Mouse (Mus musculus) heart, adult 2 months (tissue): Measurements from ENCODE around the gene Yif1b.

ENCODE experiments used
- CTCF ChIP-seq: fragments of 200-600 bp; IDR thresholded peaks from 2 replicates; pipeline ENCODE4 v1.8.1; 2022; ENCODE audit warnings: antibody characterized with exemption, mild to moderate bottlenecking, moderate library complexity
- EP300 ChIP-seq: fragments of 200-500 bp; IDR thresholded peaks from 2 replicates; pipeline ENCODE4 v1.6.1; 2011; ENCODE audit warnings: low read depth, low read length, control low read depth; ENCODE audit not compliant: insufficient read depth
- POLR2A ChIP-seq: fragments of 200-500 bp; IDR thresholded peaks from 2 replicates; pipeline ENCODE4 v1.6.1; 2011; ENCODE audit warnings: mild to moderate bottlenecking, low read depth, low read length, control low read depth; ENCODE audit not compliant: insufficient read depth

- TF ChIP-seq CTCF (no peak), EP300 (no peak), POLR2A (no peak)
Observed at GRCm38 (mm10) chr7:29266931-29267330, 28.8 kb downstream of the Yif1b start.
